Mouse (Mus musculus) neutrophil, adult 5-6 weeks (primary cell): Measurements from ENCODE around the gene Rap1gap2. TPM values are rescaled to one million over a fixed set of nuclear protein-coding genes. Genes with fewer than 3 reads are reported as not detected.

Experiments used
- ATAC-seq: fragments of 151-379, 151-347 bp; 2 replicates; pipeline ENCODE4 v1.8.0; 2017; ENCODE audit warnings: mild to moderate bottlenecking, moderate TSS enrichment; ENCODE audit not compliant: insufficient number of reproducible peaks, poor library complexity, low FRiP score, severe bottlenecking; ENCODE audit errors: extremely low read depth
- total RNA-seq: library from RNA; stranded (forward); fragments of 200-1000 nt; gene quantifications from 2 replicates; pipeline ENCODE4 v1.2.3, GENCODE M21; 2017

Gene Rap1gap2
- total RNA-seq, 1 experiment from 2014 or later, result 34.8 TPM

DNA sequence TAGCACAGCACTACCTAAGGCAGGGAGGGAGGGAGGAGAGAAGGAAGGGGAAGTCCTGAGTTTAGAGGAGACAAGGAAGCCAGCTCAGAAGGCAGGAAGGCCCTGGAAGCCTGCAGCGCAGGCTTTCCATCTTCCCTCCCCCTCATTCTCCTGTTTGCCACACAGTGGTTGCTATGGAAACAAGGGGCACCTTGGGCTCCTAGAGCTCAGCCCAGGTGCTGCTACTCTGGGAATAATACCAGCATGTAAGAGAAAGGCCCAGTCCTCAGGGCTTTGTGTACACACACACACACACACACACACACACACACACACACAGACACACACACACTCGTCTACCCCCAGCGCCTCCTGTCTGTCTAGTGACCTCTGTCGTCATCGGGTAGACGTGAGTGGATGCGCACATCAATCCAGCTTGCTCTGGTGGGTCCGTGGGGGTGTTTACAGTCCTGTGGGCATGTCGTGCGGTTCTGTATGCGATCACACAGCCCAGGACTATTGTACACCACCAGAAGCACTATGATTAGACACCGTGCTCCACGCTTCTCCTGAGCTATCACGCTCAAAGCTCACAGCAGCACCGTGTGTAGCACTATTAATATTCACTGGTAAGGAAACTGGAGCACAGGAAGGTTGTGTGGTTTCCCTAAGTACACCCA, 55.9 kb downstream of the Rap1gap2 start:
- no peak for ATAC-seq

DNA sequence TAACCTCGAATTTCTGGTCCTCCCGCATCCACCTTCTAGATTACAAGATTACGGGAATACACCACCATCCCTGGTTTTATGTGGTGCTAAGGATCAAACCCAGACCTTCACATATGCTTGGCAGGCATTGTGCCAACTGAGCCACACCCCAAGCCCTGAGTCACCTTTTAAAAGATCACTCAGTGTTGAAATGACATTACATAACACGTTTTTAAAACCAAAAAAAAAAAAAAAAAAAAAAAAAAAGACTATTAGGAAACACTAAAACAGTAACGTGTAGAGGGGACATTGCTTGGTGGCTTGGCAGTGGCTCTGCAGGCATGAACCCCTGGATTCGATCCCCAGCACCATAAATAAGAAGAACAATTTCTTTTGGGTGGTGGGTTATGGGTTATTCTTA, 59.1 kb downstream of the Rap1gap2 start:
- ATAC-seq, result no peak

DNA sequence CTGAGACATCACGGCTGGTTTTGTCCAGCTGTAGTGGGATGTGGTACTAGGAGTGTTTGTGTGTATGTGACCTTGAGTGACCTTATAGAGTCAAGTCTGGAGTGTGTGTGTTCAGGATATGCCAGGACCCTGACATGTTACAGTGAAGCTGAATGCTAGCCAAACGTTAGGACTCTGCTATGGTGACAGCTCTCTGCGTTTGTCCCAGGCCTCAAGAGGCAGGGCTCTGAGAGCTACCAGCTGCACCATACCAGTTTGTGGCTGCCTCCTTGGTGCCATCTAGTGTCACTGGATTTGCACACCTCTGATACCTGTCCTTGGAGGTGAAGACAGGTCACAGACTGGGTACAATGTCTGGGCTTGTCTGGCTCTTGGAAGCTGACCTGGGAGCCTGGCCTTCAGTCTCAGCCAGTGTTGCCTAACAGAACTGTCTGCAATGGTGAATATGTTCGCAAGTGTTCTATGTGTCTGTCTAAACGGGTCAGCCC, 60.1 kb downstream of the Rap1gap2 start:
- no peak for ATAC-seq

DNA sequence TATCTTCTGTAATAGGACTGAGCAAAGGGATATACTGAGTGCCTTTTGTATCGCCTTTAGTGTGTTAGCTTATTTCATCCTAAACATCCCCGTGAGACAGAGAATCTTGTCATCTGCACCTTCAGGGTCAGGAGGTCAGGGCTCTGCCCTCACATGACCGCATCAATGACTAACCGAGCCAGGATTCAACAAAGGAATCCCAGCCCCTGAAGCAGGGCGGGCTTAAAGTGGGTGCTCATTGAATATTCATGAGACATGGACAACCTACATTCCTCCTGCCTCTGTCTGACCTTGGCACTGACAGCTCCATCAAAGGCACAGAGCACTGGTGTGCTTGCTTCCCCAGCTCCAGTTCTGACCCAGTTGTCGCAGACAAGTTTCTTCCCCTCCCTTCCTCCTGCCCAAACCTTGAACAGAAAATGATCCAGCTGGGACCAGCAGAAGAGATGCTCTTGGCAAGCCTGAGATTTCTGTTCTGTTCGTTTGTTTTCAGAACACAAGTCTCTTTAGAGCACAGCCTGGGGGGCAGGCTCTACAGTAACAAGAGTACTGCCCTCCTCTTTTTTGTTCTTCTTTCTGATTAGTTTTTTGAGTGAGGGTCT, 61.8 kb downstream of the Rap1gap2 start:
- no peak for ATAC-seq

DNA sequence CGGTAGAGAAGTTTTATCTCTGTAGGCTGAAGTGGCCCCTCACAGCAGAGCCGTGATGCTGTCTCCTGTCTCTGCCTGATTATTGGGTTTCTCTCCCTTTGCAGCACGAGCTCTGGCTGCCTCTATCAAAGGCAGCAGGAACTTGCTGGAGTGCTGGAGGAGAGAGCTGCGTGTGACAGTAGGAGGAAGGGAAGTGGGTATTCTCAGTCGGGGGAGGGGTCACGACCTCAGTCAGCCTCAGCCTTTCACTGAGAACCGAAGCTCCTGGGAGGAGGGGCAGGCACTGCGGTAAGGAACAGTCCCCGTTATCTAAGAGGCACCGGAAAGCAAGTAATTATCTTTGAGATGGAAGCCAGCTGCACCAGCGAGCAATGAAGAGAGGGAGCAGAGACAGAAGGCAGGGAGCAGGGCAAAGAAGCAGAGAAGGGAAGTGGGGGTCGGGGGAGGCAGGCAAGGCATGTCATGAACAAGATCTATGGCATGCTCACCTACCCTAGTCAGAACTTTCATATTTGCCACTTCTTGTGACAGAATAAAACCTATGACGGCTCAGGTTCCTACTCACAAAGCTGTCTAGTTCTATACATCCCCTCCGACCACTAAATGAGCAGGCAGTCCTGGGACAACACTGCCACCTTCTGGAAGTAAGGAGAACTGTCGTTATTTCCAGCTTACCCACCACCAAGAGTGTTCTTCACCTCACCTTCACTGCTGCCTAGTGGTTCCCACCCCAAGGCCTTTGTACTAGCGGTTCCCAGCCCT, 63.6 kb downstream of the Rap1gap2 start:
- ATAC-seq, result peak; percentile 80

DNA sequence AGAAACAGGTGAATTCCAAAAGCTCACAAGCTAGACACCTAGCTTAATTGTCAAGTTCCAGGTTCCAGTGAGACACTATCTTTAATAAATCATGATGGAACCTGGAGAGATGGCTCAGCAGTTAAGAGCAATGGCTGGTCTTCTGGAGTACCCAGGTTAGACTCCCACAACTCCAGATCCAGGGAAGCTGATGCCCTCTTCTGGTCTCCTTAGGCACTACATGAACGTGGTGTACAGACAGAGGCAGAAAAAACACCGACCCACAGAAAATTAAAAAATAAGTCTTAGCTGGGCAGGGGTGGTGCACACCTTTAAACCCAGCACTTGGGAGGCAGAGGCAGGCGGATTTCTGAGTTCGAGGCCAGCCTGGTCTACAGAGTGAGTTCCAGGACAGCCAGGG, 64.5 kb downstream of the Rap1gap2 start:
- peak; percentile 48; the same call in 1 of the 2 replicates for ATAC-seq

DNA sequence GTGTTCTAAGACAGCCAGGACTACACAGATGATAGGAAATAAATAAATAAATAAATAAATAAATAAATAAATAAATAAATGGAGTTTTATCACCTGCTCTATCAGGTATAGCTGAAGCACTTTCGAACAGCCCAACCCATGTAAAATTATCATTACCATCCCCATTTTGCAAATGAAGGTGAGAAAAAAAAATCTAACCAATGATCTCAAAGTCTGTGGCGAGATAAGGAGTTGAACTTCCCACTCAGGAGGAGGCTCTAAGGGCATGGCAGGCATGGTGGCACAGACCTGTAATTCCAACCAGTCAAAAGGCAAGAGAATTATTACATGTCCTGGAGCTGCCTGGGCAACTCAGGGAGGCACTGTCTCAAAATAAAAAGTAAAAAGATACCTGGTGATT, 65.2 kb downstream of the Rap1gap2 start:
- ATAC-seq, result no peak

DNA sequence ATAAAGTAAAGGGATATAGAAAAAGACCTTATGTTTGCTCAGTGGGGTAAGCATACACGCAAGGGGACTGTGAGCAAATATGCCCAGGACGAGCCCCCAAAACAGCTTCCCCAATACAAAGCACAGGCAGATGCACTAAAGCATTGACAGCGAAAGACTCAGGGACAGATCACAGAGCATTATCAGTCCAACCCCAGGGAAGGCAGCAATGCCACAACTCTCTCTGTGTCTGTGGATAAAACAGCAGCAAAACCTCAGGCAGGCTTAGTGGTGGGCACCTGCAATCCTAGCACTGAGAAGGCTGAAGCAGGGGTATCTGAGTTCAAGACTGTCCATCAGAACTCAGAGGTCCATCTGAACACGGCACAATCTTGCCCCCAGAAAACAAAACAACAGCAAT, 73.4 kb downstream of the Rap1gap2 start:
- no peak for ATAC-seq

DNA sequence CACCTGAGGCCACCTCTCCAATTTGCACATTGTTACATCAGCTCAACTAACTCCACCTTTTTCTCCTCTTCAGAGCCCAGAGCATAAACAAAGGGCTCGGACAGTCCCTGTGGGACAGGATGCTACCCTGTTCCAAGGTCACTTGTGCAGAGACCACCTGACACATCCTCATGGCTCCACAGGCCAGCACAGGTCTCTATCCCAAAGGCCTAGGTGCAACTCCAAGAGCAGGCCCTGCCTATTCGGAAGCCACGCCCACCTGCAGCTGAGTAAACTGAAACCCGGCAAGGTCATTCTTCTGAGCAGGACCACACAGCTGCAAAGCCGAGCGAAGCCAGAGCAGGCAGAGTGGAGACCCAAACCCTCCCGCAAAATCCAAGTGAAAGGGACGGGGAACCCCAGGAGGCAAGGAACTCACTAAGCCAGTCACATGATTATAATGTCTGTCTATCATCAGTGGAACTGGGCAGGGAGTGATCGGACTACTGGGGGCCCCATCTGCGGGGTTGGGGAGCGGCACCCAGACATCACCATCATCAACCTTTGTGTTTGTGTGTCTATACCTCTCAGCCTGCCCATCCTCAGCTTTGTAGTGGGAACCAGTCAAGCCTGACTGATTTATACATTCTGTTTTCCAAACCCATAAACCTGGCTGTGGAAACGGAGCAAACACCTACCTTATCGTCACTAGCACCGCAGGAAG, 74.4 kb downstream of the Rap1gap2 start:
- ATAC-seq, result no peak

DNA sequence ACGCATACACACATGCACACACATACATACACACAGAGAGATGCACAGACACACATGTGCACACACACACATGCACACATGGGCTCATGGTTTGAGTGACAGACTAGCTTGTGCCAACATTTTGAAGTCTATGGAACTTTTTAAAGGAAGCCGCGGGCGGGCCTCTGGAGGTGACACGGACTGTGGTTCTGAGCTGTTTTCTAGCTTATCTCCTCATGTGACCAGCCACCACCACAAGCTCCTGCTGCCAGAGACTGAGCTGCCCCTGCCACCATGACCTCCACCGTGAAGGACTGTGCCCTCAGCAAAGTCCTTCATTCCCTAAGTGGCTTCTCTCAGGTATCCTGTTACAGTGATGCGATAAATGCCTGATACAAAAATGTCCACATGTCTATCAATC, 76.3 kb downstream of the Rap1gap2 start:
- no peak for ATAC-seq

DNA sequence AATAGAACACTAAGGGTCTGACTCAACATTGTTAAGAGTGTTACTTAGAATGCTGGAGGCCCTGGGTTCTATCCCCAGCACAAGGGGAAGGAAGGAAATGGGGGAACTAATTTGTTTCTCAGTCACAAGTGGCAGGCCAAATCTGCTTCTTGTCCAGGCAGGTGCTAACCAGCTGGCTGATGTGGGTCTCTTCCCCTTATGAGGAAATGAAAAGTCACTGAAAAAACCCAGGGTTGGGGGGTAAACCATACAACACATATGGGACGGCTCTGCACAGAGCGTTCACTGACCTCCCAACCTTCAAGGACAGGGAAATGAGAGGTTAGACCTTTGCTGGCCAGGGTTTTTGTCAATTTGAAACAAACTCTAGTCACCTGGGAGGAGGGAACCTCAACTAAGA, 77.7 kb downstream of the Rap1gap2 start:
- ATAC-seq, result no peak

DNA sequence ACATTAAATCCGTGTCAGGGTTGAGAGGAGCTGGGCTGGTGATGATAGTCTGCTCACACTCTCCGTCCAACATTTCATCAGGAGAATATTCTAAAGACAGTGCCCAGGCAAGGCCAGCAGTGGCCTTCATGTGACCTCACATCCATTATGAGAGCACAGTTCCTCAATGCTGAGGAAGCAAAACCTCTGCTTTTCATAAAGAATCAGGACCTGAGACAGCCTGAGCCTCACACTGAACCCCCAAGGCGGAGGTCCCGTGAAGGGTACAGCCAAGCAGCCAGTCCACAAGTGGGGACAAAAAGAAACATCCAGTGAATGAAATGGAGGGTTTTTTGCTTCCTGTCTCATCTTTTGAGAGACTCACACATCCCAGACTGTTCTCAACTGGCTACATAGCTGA, 78.3 kb downstream of the Rap1gap2 start:
- no peak for ATAC-seq

DNA sequence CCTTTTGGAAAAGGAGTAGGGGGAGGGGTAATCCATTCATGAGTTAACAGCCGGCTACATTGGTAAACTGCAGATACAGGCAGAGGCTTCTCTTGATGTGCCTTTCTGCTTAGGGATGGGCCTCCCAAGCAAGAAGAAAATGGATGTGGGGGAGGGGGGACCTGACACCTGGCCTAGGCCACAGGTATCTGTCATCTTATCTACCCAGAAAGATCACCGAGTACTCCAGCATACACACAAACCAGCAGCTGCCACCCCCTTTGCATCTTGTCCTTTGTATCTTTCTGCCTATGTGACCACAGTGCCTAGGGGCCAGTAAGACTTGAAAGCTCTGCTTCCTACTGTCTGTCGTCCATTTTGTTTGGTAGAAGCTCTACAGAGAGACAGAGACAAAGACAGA, 79.0 kb downstream of the Rap1gap2 start:
- ATAC-seq, result no peak

DNA sequence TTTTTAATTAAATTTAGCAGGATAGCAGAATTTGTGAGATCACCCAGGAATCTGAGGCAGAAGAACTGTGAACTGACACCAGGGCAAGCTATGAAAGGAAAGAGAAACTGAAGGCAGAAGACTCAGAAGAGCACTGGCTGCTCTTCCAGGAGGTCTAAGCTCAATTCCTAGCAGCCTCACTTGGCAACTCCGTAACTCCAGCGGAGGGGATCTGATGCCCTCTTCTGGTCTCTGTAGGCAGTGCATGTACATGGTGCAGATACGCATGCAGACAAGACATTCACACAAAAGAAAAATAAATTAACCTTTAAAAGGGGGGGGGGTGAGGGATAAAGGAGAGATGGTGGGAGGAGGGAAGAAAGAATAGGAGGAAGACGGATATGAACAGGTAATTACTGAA, 80.9 kb downstream of the Rap1gap2 start:
- ATAC-seq, result no peak

DNA sequence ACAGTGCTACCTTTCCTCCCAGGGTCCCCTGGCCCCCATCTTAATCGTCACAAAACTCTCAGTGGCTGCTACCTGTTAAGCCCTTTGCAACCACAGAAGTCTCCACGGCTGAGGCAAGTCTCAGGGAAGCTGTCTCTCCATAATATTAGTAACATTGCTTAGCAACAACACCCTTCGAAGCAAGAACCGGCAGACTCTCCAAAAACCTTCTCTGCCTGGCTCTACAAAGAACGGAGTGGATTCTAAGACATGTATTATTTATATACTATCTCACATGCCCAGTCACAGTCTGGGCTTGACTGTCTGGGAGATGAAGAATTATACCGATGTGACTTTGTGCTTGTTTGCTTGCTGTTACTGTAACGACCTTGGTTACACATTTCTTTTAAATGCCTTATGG, 83.2 kb downstream of the Rap1gap2 start:
- ATAC-seq, result no peak

DNA sequence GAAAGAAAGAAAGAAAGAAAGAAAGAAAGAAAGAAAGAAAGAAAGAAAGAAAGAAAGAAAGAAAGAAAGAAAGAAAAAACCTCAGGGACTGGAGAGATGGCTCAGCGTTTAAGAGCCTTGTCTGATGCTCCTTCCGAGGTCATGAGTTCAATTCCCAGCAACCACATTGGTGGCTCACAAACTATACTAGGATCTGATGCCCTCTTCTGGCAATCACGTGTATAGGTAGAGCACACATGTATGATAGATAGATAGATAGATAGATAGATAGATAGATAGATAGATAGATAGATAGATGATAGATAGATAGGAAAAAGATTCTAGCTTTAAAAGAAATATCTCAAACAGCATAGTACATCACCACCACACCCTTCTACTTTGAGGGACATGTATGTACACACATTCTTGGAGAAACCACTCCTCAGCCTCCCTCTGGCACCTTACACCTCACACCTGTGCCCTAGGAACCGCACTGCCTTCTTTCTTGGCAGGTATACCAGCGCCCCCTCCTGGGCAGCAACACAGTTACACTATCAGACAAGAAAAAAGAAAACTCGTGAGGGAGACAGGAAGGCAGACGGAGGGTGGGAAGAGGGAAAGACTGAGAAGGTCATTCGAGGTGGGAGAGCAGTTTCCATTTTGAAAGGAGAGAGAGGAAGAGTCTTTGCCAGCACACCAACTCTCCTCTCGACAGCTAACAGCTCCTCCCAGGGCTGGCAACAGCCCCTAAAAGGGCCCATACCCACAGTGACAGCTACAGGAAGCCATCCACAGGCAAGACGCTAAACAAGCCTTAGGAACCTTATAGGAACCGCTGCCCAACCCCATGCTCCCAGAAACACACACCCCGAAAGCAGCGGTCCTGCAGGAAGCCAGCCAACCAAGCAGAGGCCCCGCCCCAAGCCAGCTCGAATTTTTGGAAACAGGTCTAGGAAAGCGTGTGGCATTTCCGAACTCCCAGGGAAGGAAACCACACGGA, 84.2 kb downstream of the Rap1gap2 start:
- no peak for ATAC-seq

DNA sequence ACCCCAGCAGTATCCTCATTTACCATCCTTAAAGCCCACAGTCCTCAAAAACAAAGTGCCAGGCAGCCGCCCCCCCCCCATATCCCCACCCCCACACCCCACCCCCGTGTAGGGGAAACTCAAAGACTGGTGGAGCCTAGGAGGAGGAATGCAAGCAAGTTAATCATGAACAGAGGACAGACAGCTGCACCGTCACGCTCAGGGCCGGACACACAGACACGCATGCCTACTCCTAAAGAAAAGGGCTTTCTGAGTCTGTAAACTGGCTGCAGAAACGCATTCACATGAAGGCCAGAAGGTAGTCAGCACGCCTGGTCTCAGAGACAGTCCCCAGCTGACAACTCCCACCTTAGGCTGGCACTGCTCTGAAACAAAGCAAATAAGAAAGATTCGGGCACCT, 85.1 kb downstream of the Rap1gap2 start:
- no peak for ATAC-seq

DNA sequence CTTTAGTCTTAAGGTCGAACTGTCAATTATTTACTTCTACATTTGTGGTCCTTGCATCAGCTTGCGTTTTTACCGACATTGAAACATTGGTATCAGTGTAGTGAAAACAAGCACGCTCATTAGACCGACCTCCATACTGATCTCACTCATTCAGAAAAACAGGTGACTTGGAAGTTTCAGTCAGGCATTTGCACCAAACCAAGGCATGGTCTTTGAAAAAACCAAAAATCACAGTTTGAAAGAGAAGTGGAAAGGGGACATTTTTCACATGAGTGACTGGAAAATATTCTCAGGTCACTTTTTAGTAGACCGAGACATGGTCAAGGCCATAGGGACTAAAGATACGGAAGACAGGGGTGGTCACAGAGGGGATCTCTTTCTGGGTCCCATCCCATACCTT, 85.5 kb downstream of the Rap1gap2 start:
- no peak for ATAC-seq
